Mouse (Mus musculus) midbrain, embryonic 15.5 days (tissue): ENCODE measurements around the gene Odr4. TPM values are rescaled to one million over a fixed set of nuclear protein-coding genes. Genes with fewer than 3 reads are reported as not detected.

Experiments used
- ATAC-seq: fragments of 200-750 bp; cut with Nextera tagmentation; replicated peaks from 2 replicates; pipeline ENCODE4 v1.8.0; 2017; ENCODE audit warnings: moderate TSS enrichment
- H3K27ac ChIP-seq: fragments of 300-500 bp; sonication (generic); 2 replicates; pipeline ENCODE4 v1.5.1; 2015; ENCODE audit warnings: mild to moderate bottlenecking, inconsistent platforms
- H3K27me3 ChIP-seq: fragments of 300-500 bp; sonication (generic); replicated peaks from 2 replicates; pipeline ENCODE4 v1.6.1; 2015; ENCODE audit warnings: inconsistent platforms
- H3K36me3 ChIP-seq: fragments of 300-500 bp; sonication (generic); replicated peaks from 2 replicates; pipeline ENCODE4 v1.6.1; 2015; ENCODE audit warnings: inconsistent platforms
- H3K4me1 ChIP-seq: fragments of 300-500 bp; sonication (generic); 2 replicates; pipeline ENCODE4 v1.6.1; 2015; ENCODE audit warnings: inconsistent platforms
- H3K4me2 ChIP-seq: fragments of 300-500 bp; sonication (generic); 2 replicates; pipeline ENCODE4 v1.6.1; 2015; ENCODE audit warnings: inconsistent platforms, mild to moderate bottlenecking, moderate library complexity
- H3K4me3 ChIP-seq: fragments of 300-500 bp; sonication (generic); 2 replicates; pipeline ENCODE4 v1.5.1; 2015; ENCODE audit warnings: mild to moderate bottlenecking, inconsistent platforms
- H3K9ac ChIP-seq: fragments of 300-500 bp; sonication (generic); 2 replicates; pipeline ENCODE4 v1.6.1; 2015; ENCODE audit warnings: mild to moderate bottlenecking, inconsistent platforms
- H3K9me3 ChIP-seq: fragments of 300-500 bp; sonication (generic); 2 replicates; pipeline ENCODE4 v1.6.1; 2016; ENCODE audit warnings: inconsistent platforms
- WGBS: fragments of 180-500 bp; shearing (Covaris S2); methylation state at CpG from one replicate; pipeline ENCODE4 v1.1.7; 2015; ENCODE audit warnings: mixed read lengths; 5-methylcytosine and 5-hydroxymethylcytosine counted together
- polyA plus RNA-seq: library from polyadenylated mRNA; unstranded; fragments of >200 nt; fragmentation: Nextera tagmentation; extraction: Ambion mirVana; gene quantifications from 2 replicates; pipeline ENCODE4 v1.2.1, GENCODE M21; 2015

The Odr4 gene
- polyA plus RNA-seq = 41.9 and 42.0 TPM in 2 replicates

DNA sequence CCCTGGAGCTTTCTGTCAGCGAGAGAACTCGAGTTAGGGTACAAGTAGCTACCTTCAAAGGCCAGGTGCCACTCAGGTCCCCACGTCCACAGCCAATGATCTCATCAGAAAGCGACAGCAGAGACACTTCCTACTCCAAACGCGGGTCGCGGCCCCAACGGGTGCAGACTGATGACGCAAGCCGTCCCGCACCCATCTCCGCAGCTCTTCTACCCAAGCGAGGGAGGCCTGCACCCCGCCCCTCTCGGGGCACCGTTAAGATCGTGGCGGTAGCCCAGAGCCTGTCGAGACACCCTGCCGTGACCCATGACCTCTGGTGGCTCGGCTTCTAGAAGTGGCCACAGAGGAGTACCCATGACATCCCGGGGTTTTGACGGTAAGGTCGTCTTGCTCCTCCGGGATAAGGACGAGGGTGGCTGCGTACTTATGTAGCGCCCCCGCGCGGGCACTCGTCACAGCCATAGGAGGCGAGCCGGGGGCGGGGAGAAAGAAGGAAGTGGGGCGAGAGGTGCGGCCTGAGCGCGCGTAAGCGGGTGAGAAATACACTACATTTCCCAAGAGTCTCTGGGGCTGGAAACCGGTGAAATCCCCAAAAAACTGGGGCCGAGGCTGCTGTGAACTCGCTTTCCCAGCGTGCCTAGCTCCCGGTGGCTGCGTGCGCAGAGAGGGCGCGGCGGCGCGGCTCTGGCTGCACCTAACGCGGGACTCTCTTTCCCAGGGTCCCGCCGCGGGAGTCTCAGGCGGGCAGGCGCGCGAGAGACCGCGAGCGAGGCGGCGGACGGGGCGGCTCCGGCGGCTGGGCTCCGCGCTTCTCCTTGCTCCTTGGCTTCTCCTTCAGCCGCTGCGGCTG is at the start of gene Odr4, which contains the start of gene Tpr:
Gene Odr4 (minus strand): TSS at position 443 of the 850 bp plus-strand sequence.
Gene Tpr (plus strand): TSS at position 201 of the 850 bp plus-strand sequence.
- Histone ChIP-seq H3K27me3 (no peaks in the 10 kb centered on the region), H3K9me3 (no peaks in the 10 kb centered on the region), H3K27ac (peak within 1 kb of the TSS; percentile 94), H3K4me2 (peak within 1 kb of the TSS; percentile 69), H3K4me3 (peak within 1 kb of the TSS; percentile 90), H3K36me3 (peaks cover 18% of the 10 kb centered on the region), H3K4me1 (peaks cover 15% of the 10 kb centered on the region), H3K9ac (peak within 1 kb of the TSS; percentile 75)
- WGBS = under 1% methylated on average over 72 of the region's 76 CpGs
- ATAC-seq = peak; percentile 99

DNA sequence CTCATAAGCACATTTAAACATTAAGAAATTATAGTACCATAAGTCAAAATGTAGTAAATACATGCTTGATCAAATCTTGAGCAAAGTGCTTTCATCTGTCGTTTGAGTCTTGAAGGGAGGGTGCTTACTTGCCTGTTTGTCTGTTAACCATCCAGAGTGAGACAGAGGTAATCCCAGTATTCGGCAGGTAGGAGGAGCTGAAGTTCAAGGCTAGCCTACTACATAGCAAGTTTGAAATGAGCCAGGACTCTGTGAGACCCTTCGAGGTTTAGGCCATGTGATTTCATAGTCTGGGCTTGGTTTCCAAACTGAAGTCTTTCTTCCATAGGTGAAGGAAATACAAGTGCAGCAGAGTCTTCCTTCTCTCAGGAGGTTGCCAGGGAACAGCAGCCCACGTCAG is 48.9 kb upstream of the Odr4 start:
- WGBS = 83% methylated on average over 4 of the region's 4 CpGs
- H3K27me3 ChIP-seq = no peaks in the 10 kb centered on the region
- H3K4me2 ChIP-seq = no peak overlapping the region
- H3K36me3 ChIP-seq = peaks cover 56% of the 10 kb centered on the region
- no peaks in the 10 kb centered on the region for H3K9me3 ChIP-seq
- H3K4me1 ChIP-seq = no peaks in the 10 kb centered on the region
- H3K9ac ChIP-seq = no peak overlapping the region
- no peak for ATAC-seq
- H3K4me3 ChIP-seq = no peak overlapping the region
- no peak overlapping the region for H3K27ac ChIP-seq

- Histone ChIP-seq H3K36me3 (peaks cover 57% of the 10 kb centered on the region), H3K27ac (no peak overlapping the region), H3K27me3 (no peaks in the 10 kb centered on the region), H3K9me3 (no peaks in the 10 kb centered on the region), H3K4me3 (no peak overlapping the region), H3K4me1 (no peaks in the 10 kb centered on the region), H3K9ac (no peak overlapping the region), H3K4me2 (no peak overlapping the region)
- no peak for ATAC-seq
- 98% methylated on average over 3 of the region's 3 CpGs for WGBS
Measured at GRCm38 (mm10) chr1:150438641-150439040, 45.8 kb upstream of the Odr4 start.

GRCm38 (mm10) chr1:150426216-150426615 is 33.3 kb upstream of the Odr4 start:
- ATAC-seq = no peak
- peaks cover 66% of the 10 kb centered on the region for H3K36me3 ChIP-seq
- WGBS = 57% methylated on average over 3 of the region's 3 CpGs

GRCm38 (mm10) chr1:150425665-150426064 is 32.8 kb upstream of the Odr4 start:
- no peak overlapping the region for H3K9ac ChIP-seq
- H3K4me2 ChIP-seq = no peak overlapping the region
- no peak for ATAC-seq
- no peak overlapping the region for H3K27ac ChIP-seq
- no peaks in the 10 kb centered on the region for H3K9me3 ChIP-seq
- peaks cover 63% of the 10 kb centered on the region for H3K36me3 ChIP-seq
- 90% methylated on average over 9 of the region's 9 CpGs for WGBS
- no peak overlapping the region for H3K4me3 ChIP-seq
- H3K27me3 ChIP-seq = no peaks in the 10 kb centered on the region
- H3K4me1 ChIP-seq = no peaks in the 10 kb centered on the region

More at GRCm38 (mm10) chr1:150426216-150426615, 33.3 kb upstream of the Odr4 start:
- no peak overlapping the region for H3K9ac ChIP-seq
- H3K27me3 ChIP-seq = no peaks in the 10 kb centered on the region
- no peak overlapping the region for H3K4me3 ChIP-seq
- H3K4me1 ChIP-seq = no peaks in the 10 kb centered on the region
- H3K9me3 ChIP-seq = no peaks in the 10 kb centered on the region
- H3K4me2 ChIP-seq = no peak overlapping the region
- H3K27ac ChIP-seq = no peak overlapping the region

DNA sequence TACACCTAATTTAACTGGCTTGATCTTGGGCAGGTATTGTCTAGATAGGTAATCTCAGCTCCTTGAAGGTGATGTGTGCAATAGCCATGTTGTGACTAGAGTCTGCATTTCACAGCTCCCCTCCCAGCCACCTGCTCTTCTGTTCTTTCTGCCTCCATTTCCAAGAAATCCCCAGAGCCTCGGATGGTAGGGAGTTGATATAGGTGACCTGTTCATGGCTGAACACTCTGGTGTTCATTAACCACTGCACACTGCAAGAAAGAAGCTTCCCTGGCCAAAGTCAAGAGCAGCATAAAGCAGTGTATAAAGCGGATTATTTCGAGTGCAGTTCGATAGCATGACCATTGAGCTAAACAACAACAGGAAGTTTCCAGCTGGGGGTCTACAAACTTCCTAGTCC is 25.5 kb upstream of the Odr4 start:
- Histone ChIP-seq H3K27ac (no peak overlapping the region), H3K9me3 (no peaks in the 10 kb centered on the region), H3K4me3 (no peak overlapping the region), H3K36me3 (peaks cover 60% of the 10 kb centered on the region), H3K27me3 (no peaks in the 10 kb centered on the region), H3K4me2 (no peak overlapping the region), H3K4me1 (no peaks in the 10 kb centered on the region), H3K9ac (no peak overlapping the region)
- ATAC-seq = no peak
- WGBS = 97% methylated on average over 4 of the region's 4 CpGs

- H3K9me3 ChIP-seq = no peaks in the 10 kb centered on the region
Measured at GRCm38 (mm10) chr1:150416006-150416405, 23.1 kb upstream of the Odr4 start.

GRCm38 (mm10) chr1:150409996-150410395 is 17.1 kb upstream of the Odr4 start:
- ATAC-seq = no peak
- Histone ChIP-seq H3K27me3 (no peaks in the 10 kb centered on the region), H3K36me3 (peaks cover 61% of the 10 kb centered on the region), H3K9ac (no peak overlapping the region), H3K4me3 (no peak overlapping the region), H3K9me3 (no peaks in the 10 kb centered on the region), H3K27ac (no peak overlapping the region), H3K4me2 (no peak overlapping the region), H3K4me1 (no peaks in the 10 kb centered on the region)
- 96% methylated on average over 6 of the region's 6 CpGs for WGBS

More at GRCm38 (mm10) chr1:150416006-150416405, 23.1 kb upstream of the Odr4 start:
- Histone ChIP-seq H3K27ac (no peak overlapping the region), H3K27me3 (no peaks in the 10 kb centered on the region), H3K4me3 (no peak overlapping the region), H3K4me2 (no peak overlapping the region), H3K36me3 (peaks cover 60% of the 10 kb centered on the region), H3K4me1 (no peaks in the 10 kb centered on the region), H3K9ac (no peak overlapping the region)
- 95% methylated on average over 3 of the region's 3 CpGs for WGBS
- no peak for ATAC-seq

DNA sequence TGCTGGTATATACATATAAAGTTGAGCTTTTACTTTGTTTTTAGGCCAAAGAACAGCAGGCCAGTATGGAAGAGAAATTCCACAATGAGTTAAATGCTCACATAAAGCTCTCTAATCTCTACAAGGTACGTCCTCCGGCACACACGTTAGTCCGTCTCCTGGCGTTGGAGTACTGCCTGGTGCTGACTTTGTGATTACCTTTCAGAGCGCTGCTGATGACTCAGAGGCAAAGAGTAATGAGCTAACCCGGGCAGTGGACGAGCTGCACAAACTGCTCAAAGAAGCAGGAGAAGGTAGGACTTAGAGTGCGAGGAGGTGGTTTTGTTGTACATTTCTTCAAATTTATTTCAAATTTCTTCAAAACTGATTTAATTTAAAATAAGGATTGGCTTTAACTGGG is 14.4 kb upstream of the Odr4 start:
- WGBS = 95% methylated on average over 9 of the region's 9 CpGs
- Histone ChIP-seq H3K36me3 (peaks cover 54% of the 10 kb centered on the region), H3K4me2 (no peak overlapping the region), H3K9ac (no peak overlapping the region), H3K4me1 (no peaks in the 10 kb centered on the region), H3K4me3 (no peak overlapping the region), H3K27ac (no peak overlapping the region), H3K9me3 (no peaks in the 10 kb centered on the region), H3K27me3 (no peaks in the 10 kb centered on the region)
- no peak for ATAC-seq

DNA sequence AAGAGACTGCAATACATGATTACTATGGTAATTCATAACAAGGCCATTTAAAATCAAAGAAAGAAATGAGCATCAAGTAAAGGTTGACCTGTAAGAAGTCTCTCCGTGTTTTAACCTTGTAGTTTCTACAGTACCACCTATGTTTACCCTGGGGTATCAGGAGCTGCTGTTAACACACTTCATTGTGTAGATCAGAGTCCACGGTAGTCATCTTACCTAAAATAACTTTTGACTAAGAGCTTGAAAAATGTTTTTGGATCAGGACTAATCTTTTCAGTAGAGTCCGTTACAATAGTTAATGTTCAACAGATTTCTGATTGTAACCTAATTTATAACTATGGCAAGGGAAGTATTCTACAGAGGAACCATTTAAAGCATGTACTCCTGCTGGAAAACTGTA is 11.7 kb upstream of the Odr4 start:
- Histone ChIP-seq H3K4me3 (no peak overlapping the region), H3K27me3 (no peaks in the 10 kb centered on the region), H3K4me1 (no peaks in the 10 kb centered on the region), H3K27ac (no peak overlapping the region), H3K9ac (no peak overlapping the region), H3K9me3 (no peaks in the 10 kb centered on the region), H3K36me3 (peaks cover 47% of the 10 kb centered on the region), H3K4me2 (no peak overlapping the region)
- WGBS = 96% methylated on average over 3 of the region's 3 CpGs
- ATAC-seq = no peak

GRCm38 (mm10) chr1:150403914-150404313 is 11.0 kb upstream of the Odr4 start:
- Histone ChIP-seq H3K9ac (no peak overlapping the region), H3K4me1 (no peaks in the 10 kb centered on the region), H3K9me3 (no peaks in the 10 kb centered on the region), H3K27me3 (no peaks in the 10 kb centered on the region), H3K4me2 (no peak overlapping the region), H3K4me3 (no peak overlapping the region), H3K27ac (no peak overlapping the region), H3K36me3 (peaks cover 41% of the 10 kb centered on the region)
- ATAC-seq = no peak
- WGBS = 94% methylated on average over 3 of the region's 3 CpGs

DNA sequence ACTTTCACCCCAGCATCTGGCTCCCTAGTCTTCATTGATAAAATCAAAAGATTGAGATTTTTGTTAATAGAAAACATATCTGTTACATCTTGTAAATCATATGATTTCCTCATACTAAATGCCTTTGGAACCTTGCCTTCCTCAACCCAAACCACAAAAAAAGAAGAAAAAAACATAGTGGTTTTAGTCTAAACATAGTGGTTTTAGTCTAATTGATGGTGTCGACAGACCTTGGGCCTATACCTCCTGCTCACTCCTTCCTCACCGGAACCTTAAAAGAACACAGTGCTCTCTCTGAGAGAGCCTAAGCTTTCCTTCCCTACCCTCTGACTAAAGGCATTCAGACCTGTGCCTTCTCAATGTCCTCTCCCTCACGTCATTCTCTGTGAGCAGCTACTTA is 3.1 kb upstream of the Odr4 start:
- 95% methylated on average over 3 of the region's 3 CpGs for WGBS
- H3K9me3 ChIP-seq = no peaks in the 10 kb centered on the region
- H3K4me3 ChIP-seq = no peak overlapping the region
- peaks cover 15% of the 10 kb centered on the region for H3K4me1 ChIP-seq
- H3K27me3 ChIP-seq = no peaks in the 10 kb centered on the region
- no peak overlapping the region for H3K9ac ChIP-seq
- H3K27ac ChIP-seq = no peak overlapping the region
- peaks cover 12% of the 10 kb centered on the region for H3K36me3 ChIP-seq
- no peak for ATAC-seq
- H3K4me2 ChIP-seq = no peak overlapping the region

DNA sequence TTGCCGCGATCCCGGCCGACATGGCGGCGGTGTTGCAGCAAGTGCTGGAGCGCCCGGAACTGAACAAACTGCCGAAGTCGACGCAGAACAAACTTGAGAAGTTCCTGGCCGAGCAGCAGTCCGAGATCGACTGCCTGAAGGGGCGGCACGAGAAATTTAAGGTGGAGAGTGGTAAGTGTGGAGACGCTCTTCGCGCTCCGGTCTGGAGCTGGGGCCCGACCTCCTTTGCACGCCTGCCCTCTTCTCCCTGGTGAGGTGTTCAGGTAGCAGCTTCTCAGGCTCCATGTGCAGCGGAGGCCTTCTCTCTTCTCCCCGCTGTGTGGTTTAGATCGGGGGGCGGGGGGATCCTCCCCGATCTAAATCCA is 590 bp upstream of the Odr4 start:
- 0% methylated on average over 27 of the region's 27 CpGs for WGBS
- Histone ChIP-seq H3K27me3 (no peaks in the 10 kb centered on the region), H3K36me3 (peaks cover 15% of the 10 kb centered on the region), H3K27ac (peak overlapping the region; percentile 94), H3K9ac (peak overlapping the region; percentile 75), H3K4me3 (peak overlapping the region; percentile 90), H3K4me2 (peak overlapping the region; percentile 69), H3K4me1 (peaks cover 15% of the 10 kb centered on the region), H3K9me3 (no peaks in the 10 kb centered on the region)
- ATAC-seq = peak; percentile 58
